Mouse (Mus musculus) embryonic facial prominence, embryonic 12.5 days (tissue): ENCODE data around the gene Tenm2. TPM values are rescaled to one million over a fixed set of nuclear protein-coding genes. Genes with fewer than 3 reads are reported as not detected.

Source experiments
- ATAC-seq: fragments of 200-750 bp; cut with Nextera tagmentation; 2 replicates; pipeline ENCODE4 v1.8.0; 2017; ENCODE audit not compliant: insufficient number of reproducible peaks, insufficient read depth, low FRiP score, low TSS enrichment
- H3K27ac ChIP-seq: fragments of 300-500 bp; sonication (generic); 2 replicates; pipeline ENCODE4 v1.5.1; 2016; ENCODE audit warnings: mild to moderate bottlenecking
- H3K27me3 ChIP-seq: fragments of 300-500 bp; sonication (generic); 2 replicates; pipeline ENCODE4 v1.6.1; 2016; ENCODE audit warnings: mild to moderate bottlenecking, moderate library complexity
- H3K36me3 ChIP-seq: fragments of 300-500 bp; sonication (generic); 2 replicates; pipeline ENCODE4 v1.6.1; 2016; ENCODE audit warnings: mild to moderate bottlenecking
- H3K4me1 ChIP-seq: fragments of 300-500 bp; sonication (generic); 2 replicates; pipeline ENCODE4 v1.6.1; 2016
- H3K4me2 ChIP-seq: fragments of 300-500 bp; sonication (generic); replicated peaks from 2 replicates; pipeline ENCODE4 v1.6.1; 2016; ENCODE audit warnings: mild to moderate bottlenecking, moderate library complexity
- H3K4me3 ChIP-seq: fragments of 300-500 bp; sonication (generic); 2 replicates; pipeline ENCODE4 v1.5.1; 2016; ENCODE audit warnings: mild to moderate bottlenecking
- H3K9ac ChIP-seq: fragments of 300-500 bp; sonication (generic); 2 replicates; pipeline ENCODE4 v1.6.1; 2016; ENCODE audit warnings: mild to moderate bottlenecking, moderate library complexity
- H3K9me3 ChIP-seq: fragments of 300-500 bp; sonication (generic); 2 replicates; pipeline ENCODE4 v1.6.1; 2016; ENCODE audit warnings: mild to moderate bottlenecking, moderate library complexity
- WGBS: fragments of 180-500 bp; shearing (Covaris S2); methylation state at CpG from one replicate; pipeline ENCODE4 v1.1.7; 2016; 5-methylcytosine and 5-hydroxymethylcytosine counted together
- polyA plus RNA-seq: library from polyadenylated mRNA; unstranded; fragments of >200 nt; fragmentation: Nextera tagmentation; extraction: Ambion mirVana; gene quantifications from 2 replicates; pipeline ENCODE4 v1.2.1, GENCODE M21; 2016

Gene Tenm2
- polyA plus RNA-seq, 1 experiment from 2014 or later, result 3.4 TPM

DNA sequence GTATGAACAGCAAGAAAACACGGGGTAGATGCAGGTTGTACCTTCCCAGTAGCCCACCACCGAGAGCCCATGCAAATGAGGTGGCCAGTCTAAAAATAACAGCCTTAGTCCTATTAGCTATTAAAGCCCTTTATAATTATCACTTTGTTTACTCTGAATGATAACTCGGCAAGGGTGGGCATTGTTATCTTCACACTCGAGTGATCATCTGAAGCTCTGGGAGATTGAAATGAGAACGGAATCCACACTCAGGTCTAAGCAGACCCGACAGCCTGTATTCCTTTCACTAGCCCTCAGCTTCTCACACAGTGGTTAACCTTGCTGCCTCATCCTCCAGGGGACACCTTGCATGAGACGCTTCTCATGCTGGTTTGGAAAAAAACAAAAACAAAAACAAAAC is 985.7 kb downstream of the Tenm2 start:
- H3K36me3 ChIP-seq, result no peaks in the 10 kb centered on the region
- H3K4me3 ChIP-seq, result no peak overlapping the region
- H3K9me3 ChIP-seq, result no peaks in the 10 kb centered on the region
- H3K4me2 ChIP-seq, result no peak overlapping the region
- peaks cover 5% of the 10 kb centered on the region; the same call in 1 of the 2 replicates for H3K4me1 ChIP-seq
- no peak for ATAC-seq
- H3K27me3 ChIP-seq, result no peaks in the 10 kb centered on the region
- 60% methylated on average over 7 of the region's 7 CpGs for WGBS
- no peak overlapping the region for H3K27ac ChIP-seq
- H3K9ac ChIP-seq, result no peak overlapping the region

- no peak for ATAC-seq
- H3K4me3 ChIP-seq, result no peak overlapping the region
- no peak overlapping the region for H3K27ac ChIP-seq
- H3K4me1 ChIP-seq, result peaks cover 18% of the 10 kb centered on the region
- no peaks in the 10 kb centered on the region for H3K27me3 ChIP-seq
- H3K9ac ChIP-seq, result no peak overlapping the region
- H3K36me3 ChIP-seq, result no peaks in the 10 kb centered on the region
- no peak overlapping the region for H3K4me2 ChIP-seq
- WGBS, result 79% methylated on average over 3 of the region's 3 CpGs
- H3K9me3 ChIP-seq, result no peaks in the 10 kb centered on the region
Observed at GRCm38 (mm10) chr11:36246152-36246551, 989.6 kb downstream of the Tenm2 start.

DNA sequence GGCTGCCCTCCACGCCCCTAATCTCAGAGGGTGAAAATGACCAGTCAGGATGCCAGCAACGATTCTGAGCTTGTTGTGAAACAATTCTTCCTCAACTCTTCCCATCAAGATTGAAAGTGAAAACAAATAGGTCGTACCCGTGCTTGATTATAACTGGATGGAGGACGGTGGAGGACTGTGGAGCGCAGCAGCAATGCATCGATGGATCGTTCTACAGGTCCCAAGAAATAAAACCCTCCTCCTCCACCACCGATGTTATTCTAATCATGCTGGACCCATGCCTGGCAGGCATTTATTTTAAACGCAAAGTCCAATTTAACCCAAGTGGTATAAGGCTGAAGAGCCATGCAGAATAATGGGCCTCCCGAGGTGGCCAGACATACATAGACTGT is 991.3 kb downstream of the Tenm2 start:
- Histone ChIP-seq H3K36me3 (no peaks in the 10 kb centered on the region), H3K27ac (peak overlapping the region; percentile 61), H3K4me3 (no peak overlapping the region), H3K4me2 (peak overlapping the region; percentile 6; the same call in 1 of the 2 replicates), H3K9ac (no peak overlapping the region), H3K9me3 (no peaks in the 10 kb centered on the region), H3K27me3 (no peaks in the 10 kb centered on the region), H3K4me1 (peaks cover 18% of the 10 kb centered on the region)
- WGBS, result 84% methylated on average over 11 of the region's 11 CpGs
- ATAC-seq, result no peak

DNA sequence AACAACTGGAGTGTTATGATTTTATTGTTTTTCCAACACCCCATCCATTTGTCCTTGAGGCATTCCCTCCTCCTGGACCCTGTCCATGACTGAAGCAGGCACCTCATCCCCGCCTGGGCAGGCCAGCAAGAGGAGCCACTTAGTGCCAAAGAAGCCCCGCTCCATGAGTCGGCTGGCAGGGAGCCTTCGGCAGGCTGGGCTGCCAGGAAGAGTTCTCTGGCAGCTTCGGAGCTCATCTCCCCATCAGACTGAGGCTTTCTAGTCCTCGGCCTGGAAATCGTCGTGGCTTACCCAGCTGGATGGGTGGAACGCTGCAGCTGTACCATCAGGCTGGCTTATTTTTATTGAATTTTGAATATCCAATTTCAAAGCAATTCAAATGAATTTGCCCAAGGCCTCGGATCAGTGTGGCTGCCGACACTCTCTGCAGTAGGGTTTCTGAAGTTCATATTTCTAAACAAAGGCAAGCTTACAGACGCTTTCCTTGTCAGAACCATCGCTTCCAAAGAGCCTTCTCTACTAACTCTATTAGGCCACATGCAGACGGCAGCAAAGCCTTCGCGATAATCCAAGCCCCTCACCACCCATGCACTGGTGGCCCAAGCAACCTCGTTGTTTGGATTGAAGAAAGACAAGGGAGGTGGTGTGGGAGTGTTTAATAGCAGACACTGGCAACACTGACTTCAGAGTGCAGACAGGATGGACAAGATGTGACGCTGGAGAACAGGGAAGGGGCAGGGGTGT is 991.8 kb downstream of the Tenm2 start:
- ATAC-seq, result 0 out of 2 replicates have a peak, but pooled peaks have one; percentile 69
- Histone ChIP-seq H3K4me1 (peaks cover 18% of the 10 kb centered on the region), H3K4me2 (peak overlapping the region; percentile 6; the same call in 1 of the 2 replicates), H3K9me3 (no peaks in the 10 kb centered on the region), H3K4me3 (no peak overlapping the region), H3K9ac (no peak overlapping the region), H3K27ac (peak overlapping the region; percentile 61), H3K36me3 (no peaks in the 10 kb centered on the region), H3K27me3 (no peaks in the 10 kb centered on the region)
- WGBS, result 38% methylated on average over 18 of the region's 18 CpGs

- no peak overlapping the region for H3K4me2 ChIP-seq
Observed at GRCm38 (mm10) chr11:36238890-36239289, 996.9 kb downstream of the Tenm2 start.

DNA sequence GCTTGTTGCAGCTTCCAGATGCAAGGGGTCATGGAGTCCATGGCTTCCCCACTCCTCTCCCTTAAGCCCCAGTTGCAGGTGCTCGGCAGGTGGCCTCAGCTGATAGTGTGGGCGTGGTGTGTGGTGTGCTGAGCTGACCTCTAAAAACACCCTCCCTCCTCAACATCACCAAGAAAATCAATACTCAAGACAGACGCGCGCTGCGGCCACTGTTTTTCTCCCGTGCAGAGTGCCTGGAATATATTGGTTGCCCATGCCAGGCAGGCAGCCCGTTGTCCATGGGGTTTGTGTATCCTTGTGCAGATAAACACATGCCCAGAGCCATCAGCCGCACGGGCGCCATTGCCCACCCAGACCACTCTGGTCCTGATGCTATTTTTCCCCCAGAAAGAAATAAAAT is 1007.1 kb downstream of the Tenm2 start:
- Histone ChIP-seq H3K27me3 (no peaks in the 10 kb centered on the region), H3K9me3 (no peaks in the 10 kb centered on the region), H3K4me1 (no peaks in the 10 kb centered on the region), H3K4me2 (no peak overlapping the region), H3K4me3 (no peak overlapping the region), H3K27ac (no peak overlapping the region), H3K36me3 (no peaks in the 10 kb centered on the region), H3K9ac (no peak overlapping the region)
- 87% methylated on average over 11 of the region's 11 CpGs for WGBS
- no peak for ATAC-seq

More at GRCm38 (mm10) chr11:36238890-36239289, 996.9 kb downstream of the Tenm2 start:
- no peak overlapping the region for H3K4me3 ChIP-seq
- no peak for ATAC-seq
- peaks cover 6% of the 10 kb centered on the region; the same call in 1 of the 2 replicates for H3K4me1 ChIP-seq
- H3K36me3 ChIP-seq, result no peaks in the 10 kb centered on the region
- H3K27me3 ChIP-seq, result no peaks in the 10 kb centered on the region
- no peaks in the 10 kb centered on the region for H3K9me3 ChIP-seq
- H3K27ac ChIP-seq, result no peak overlapping the region
- 85% methylated on average over 9 of the region's 9 CpGs for WGBS
- no peak overlapping the region for H3K9ac ChIP-seq

GRCm38 (mm10) chr11:36228196-36228595 is 1007.6 kb downstream of the Tenm2 start:
- H3K4me3 ChIP-seq, result no peak overlapping the region
- 78% methylated on average over 6 of the region's 6 CpGs for WGBS
- no peak overlapping the region for H3K4me2 ChIP-seq
- no peaks in the 10 kb centered on the region for H3K36me3 ChIP-seq
- no peak overlapping the region for H3K27ac ChIP-seq
- H3K9me3 ChIP-seq, result no peaks in the 10 kb centered on the region
- ATAC-seq, result no peak
- H3K4me1 ChIP-seq, result no peaks in the 10 kb centered on the region
- no peaks in the 10 kb centered on the region for H3K27me3 ChIP-seq
- no peak overlapping the region for H3K9ac ChIP-seq

DNA sequence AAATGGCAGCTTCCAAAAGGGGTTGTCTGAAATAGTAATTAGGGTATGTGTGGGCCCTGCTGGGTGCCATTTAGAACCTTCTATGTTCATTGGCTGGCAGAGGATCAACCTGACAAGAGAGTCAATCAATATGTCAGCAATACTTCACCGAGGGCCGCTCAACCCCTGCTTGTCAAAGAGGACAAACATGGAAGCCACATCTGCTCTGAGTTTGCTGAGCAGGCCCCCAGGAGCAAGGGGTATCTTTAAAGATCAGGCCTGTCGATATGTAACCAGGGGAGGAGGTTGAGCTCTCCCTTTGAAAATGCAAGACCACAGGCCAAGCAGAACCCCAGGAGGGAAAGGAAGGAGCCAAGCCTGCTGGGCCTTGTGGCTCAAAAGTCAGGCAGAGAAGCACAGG is 1009.7 kb downstream of the Tenm2 start:
- WGBS, result 34% methylated on average over 3 of the region's 3 CpGs
- H3K4me1 ChIP-seq, result 0 out of 2 replicates have a peak, but pooled peaks cover 4% of the 10 kb centered on the region
- no peak for ATAC-seq
- no peak overlapping the region for H3K4me2 ChIP-seq
- no peak overlapping the region for H3K4me3 ChIP-seq
- no peaks in the 10 kb centered on the region for H3K9me3 ChIP-seq
- H3K27ac ChIP-seq, result no peak overlapping the region
- H3K27me3 ChIP-seq, result no peaks in the 10 kb centered on the region
- H3K36me3 ChIP-seq, result no peaks in the 10 kb centered on the region
- H3K9ac ChIP-seq, result no peak overlapping the region

GRCm38 (mm10) chr11:36223716-36224439 is 1011.9 kb downstream of the Tenm2 start:
- Histone ChIP-seq H3K9ac (no peak overlapping the region), H3K9me3 (no peaks in the 10 kb centered on the region), H3K36me3 (no peaks in the 10 kb centered on the region), H3K4me2 (no peak overlapping the region), H3K4me3 (no peak overlapping the region), H3K4me1 (0 out of 2 replicates have a peak, but pooled peaks cover 8% of the 10 kb centered on the region), H3K27me3 (no peaks in the 10 kb centered on the region), H3K27ac (no peak overlapping the region)
- 82% methylated on average over 7 of the region's 7 CpGs for WGBS
- ATAC-seq, result no peak

DNA sequence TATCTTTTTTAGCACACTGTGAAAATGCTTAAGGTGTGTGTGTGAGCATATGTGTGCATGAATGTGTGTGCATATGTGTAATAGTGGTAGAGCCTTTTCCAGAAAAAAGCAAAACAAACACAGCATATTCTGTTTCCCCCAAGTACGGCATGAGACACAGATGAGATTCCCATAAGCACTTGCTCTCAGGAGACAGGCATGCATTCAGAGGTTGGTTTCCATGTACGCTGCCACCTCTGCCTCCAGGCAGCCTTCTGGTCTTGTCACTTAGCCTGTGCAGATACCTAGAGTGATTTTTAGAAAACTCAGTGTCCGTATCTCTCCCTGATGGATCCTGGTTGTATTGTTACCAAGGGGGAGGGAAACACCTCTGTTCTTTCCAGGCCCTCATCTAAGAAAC is 1013.7 kb downstream of the Tenm2 start:
- Histone ChIP-seq H3K4me3 (no peak overlapping the region), H3K27ac (no peak overlapping the region), H3K9ac (no peak overlapping the region), H3K36me3 (no peaks in the 10 kb centered on the region), H3K4me2 (no peak overlapping the region), H3K27me3 (no peaks in the 10 kb centered on the region), H3K4me1 (0 out of 2 replicates have a peak, but pooled peaks cover 8% of the 10 kb centered on the region), H3K9me3 (no peaks in the 10 kb centered on the region)
- ATAC-seq, result no peak
- 80% methylated on average over 3 of the region's 3 CpGs for WGBS

- H3K4me3 ChIP-seq, result peak overlapping the region; percentile 18; the same call in 1 of the 2 replicates
- no peaks in the 10 kb centered on the region for H3K27me3 ChIP-seq
- H3K9me3 ChIP-seq, result no peaks in the 10 kb centered on the region
- H3K27ac ChIP-seq, result no peak overlapping the region
- peak overlapping the region; percentile 46 for H3K4me2 ChIP-seq
- WGBS, result 13% methylated on average over 10 of the region's 10 CpGs
- H3K9ac ChIP-seq, result 0 out of 2 replicates have a peak overlapping the region, but pooled peaks have one; percentile 24
- no peaks in the 10 kb centered on the region for H3K36me3 ChIP-seq
- ATAC-seq, result peak; percentile 47; the same call in 1 of the 2 replicates
- H3K4me1 ChIP-seq, result 0 out of 2 replicates have a peak, but pooled peaks cover 8% of the 10 kb centered on the region
Observed at GRCm38 (mm10) chr11:36221271-36221975, 1014.3 kb downstream of the Tenm2 start.
